Mouse (Mus musculus) gastrocnemius, postnatal 25 days (tissue): ENCODE data around the gene Lad1. TPM values are rescaled to one million over a fixed set of nuclear protein-coding genes. Genes with fewer than 3 reads are reported as not detected.
A peak's percentile ranks its signal among the peaks of the same experiment; 100 is the strongest.

ENCODE experiments used
- DNase-seq: peaks from one replicate; pipeline ENCODE4 v3.0.0; 2022
- total RNA-seq, 2 experiments: library from RNA; stranded (reverse); gene quantifications; 1 replicate in 1 of 2; 2 replicates in 1 of 2; pipeline ENCODE4 v1.2.3; 2021

Gene Lad1
- total RNA-seq, 2 experiments from 2014 or later = not detected

GRCm38 (mm10) chr1:135807546-135807945 is 10.9 kb upstream of the Lad1 start:
- no peak for DNase-seq

DNA sequence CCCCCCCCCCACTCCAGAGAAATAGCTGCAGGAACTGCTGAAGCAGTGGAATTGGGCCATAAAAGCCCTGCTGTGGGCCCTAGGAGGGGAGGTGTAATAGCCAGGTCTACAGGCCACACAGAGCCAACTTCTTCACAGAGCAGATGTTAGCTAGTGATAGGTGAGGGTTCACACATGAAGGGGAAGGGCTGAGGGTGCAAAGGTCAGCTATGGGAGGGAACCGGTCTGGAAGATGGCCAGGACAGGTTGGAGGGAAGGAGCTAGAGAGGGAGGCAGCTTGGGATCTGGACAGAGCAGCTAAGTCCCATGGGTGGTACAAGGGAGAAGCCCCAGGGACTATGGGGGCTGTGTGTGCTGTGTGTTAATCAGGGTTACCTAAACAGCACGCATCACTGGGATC is 8.2 kb upstream of the Lad1 start:
- no peak for DNase-seq

DNA sequence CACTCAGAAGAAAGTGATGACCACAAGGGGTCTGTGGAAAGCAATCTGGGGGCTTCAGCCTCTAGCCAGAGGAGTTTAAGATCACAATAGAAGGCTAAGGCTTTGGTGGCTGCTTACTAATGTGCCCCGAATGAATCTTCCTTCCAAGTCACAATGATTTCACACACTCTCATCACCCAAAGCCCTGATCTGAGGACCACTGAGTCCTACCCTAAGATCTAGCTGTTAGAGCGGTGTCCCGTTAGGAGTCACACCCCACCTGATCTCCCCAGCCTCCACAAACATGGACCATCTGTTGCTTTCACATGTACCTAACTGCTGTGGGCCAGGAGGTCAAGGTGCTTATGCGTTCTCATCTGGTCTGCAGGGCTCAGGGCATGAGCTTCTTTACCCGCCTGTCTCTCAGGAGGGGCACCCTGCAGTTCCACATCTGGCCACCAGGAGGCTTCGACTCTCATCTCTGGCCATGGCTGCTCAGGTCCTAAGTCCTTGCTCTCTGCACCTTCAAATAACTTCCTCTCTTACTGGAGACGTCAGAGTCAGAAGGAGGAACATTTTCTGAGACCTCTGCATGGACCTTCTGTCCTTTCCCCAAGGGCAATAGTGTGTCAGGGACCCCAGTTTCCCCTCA is 7.3 kb upstream of the Lad1 start:
- peak; percentile 59 for DNase-seq

DNA sequence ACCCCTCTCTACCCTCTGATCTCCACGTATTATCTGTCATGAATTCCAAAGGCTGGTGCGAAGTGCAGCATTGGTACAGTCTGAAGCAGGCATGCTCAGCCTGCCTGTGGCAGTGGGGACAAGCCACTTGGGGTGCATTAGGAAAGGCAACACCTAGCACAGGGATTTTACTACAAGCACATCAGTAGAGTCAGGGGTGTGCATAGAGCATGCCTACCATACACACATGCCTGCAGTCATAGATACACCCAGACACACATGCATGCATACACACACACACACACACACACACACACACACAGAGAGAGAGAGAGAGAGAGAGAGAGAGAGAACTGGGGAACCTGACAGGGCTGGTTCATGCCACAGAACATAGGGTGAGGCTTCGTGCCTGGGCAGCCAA is 6.2 kb upstream of the Lad1 start:
- DNase-seq = no peak

- DNase-seq = no peak
Observed at GRCm38 (mm10) chr1:135812618-135813017, 5.8 kb upstream of the Lad1 start.

GRCm38 (mm10) chr1:135813071-135813470 is 5.3 kb upstream of the Lad1 start:
- DNase-seq = no peak

DNA sequence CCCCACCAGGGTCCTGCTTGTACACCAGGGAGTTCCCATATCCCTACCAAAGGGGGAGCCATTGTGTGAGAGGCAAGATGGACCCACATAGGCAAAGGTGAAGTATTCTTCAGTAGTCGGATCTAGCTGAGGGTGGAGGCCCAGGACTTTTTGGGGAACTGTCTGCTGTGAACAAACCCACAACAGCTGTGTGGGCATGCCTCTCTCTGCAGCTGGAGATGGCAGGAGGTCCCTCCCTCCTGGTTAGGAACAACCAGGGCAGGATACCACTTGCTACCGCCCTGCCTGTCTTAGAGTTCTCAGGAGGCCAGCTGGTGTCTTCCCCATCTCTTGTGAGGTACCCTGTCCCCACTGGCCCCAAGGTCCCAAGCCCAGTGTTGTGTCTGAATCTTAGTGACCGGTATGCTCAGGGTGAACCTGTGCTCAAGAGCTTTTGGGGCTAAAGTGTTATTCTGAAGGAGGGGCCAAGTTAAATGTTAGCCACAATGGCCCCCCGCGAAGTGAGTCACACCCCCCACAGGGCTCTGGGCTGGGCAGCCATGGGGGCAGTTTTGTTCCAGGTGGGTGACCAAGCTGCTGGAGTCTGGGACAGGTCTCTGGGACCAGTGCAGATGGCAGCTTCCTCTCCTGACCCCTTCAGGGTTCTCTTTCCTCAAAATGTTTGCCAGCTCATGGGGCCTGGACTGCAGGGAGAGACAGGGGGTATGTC is 4.6 kb upstream of the Lad1 start:
- no peak for DNase-seq

DNA sequence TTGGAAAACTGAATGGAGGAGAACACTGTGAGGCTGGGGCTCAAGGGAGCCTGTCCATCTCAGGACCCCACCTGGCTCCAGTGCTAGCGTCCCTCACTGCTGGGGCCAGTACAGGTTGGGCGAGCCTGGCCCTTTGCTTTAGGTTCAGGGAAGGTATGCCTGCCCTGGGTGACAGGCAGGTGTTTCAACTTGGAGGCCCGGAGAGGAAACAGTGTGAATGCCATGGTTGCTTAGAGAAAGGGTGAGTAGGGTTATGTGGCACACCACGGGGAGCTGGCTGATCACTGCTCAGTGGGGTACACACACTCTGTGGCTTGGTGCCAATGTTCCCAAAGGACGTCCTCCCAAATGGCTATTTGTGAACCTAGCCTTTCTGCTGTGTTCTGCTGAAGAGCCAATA is 3.9 kb upstream of the Lad1 start:
- DNase-seq = no peak

DNA sequence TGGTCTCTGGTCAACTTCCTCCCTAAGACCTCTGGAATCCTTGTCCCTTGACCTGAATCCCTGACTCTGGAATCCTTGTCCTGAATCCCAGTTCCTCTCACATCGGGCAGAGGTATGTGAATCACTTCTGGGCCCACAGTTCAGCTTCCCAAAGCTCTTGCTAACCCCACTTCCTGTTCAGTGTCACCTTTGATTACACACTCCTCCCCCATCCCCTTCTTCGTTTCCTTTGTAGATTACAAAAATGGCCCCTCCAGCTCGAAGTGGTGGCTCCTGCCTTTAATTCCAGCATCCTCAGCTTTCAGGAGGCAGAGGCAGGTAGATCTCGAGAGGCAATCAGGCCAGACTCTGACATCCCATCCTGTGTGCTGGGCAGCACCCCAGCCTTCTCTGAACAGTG is 803 bp upstream of the Lad1 start:
- no peak for DNase-seq

- no peak for DNase-seq
Observed at GRCm38 (mm10) chr1:135820071-135820470, 1.7 kb downstream of the Lad1 start.

- DNase-seq = no peak
Observed at GRCm38 (mm10) chr1:135820736-135821364, 2.5 kb downstream of the Lad1 start.

GRCm38 (mm10) chr1:135821780-135822179 is 3.4 kb downstream of the Lad1 start:
- DNase-seq = no peak

GRCm38 (mm10) chr1:135828918-135829317 is 10.5 kb downstream of the Lad1 start:
- DNase-seq = no peak

GRCm38 (mm10) chr1:135834206-135834859 is 15.9 kb downstream of the Lad1 start:
- DNase-seq = no peak

GRCm38 (mm10) chr1:135834983-135835382 is 16.6 kb downstream of the Lad1 start:
- no peak for DNase-seq

DNA sequence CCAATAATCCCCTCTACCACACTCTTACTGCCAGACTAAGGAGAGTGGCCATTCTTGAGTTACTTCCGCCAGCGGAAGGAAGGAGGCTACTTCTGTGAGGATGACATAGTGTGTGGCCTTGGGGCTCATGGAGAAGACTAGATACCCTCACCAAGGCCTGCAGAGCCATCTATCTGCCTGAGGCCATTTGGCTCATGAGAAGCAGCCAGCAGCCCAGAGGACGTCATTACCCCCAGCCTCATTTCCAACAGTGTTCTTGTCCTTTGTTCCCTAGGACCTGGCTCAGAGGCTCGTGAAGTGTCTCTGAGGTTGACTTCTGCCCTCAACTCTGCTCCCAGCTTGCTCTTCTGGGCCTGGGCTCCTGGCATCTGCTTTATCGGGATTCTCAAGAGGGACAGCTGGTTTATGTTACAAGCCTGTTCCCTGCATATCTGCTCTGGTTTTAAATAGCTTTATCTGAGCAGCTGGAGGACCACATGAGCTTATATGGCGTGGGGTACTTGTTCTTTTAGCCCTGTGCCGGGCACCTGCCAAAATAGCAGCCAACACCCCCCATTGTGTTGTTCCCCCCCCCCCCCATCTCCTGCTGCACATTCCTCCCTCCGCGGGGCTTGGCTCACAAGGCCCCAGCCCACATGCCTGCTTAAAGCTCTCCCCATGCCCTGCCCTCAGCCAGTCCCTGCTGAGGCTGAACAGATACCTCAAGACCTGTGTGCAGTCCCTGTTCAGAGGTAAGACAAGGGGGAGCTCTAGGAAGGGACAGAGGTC is 17.5 kb downstream of the Lad1 start, which contains the start of gene Tnnt2:
Tnnt2 (plus strand) TSS at position 639 of the 768 bp plus-strand sequence.
- no peak for DNase-seq

GRCm38 (mm10) chr1:135838626-135839025 is 20.2 kb downstream of the Lad1 start:
- no peak for DNase-seq

GRCm38 (mm10) chr1:135839065-135839464 is 20.7 kb downstream of the Lad1 start:
- no peak for DNase-seq

DNA sequence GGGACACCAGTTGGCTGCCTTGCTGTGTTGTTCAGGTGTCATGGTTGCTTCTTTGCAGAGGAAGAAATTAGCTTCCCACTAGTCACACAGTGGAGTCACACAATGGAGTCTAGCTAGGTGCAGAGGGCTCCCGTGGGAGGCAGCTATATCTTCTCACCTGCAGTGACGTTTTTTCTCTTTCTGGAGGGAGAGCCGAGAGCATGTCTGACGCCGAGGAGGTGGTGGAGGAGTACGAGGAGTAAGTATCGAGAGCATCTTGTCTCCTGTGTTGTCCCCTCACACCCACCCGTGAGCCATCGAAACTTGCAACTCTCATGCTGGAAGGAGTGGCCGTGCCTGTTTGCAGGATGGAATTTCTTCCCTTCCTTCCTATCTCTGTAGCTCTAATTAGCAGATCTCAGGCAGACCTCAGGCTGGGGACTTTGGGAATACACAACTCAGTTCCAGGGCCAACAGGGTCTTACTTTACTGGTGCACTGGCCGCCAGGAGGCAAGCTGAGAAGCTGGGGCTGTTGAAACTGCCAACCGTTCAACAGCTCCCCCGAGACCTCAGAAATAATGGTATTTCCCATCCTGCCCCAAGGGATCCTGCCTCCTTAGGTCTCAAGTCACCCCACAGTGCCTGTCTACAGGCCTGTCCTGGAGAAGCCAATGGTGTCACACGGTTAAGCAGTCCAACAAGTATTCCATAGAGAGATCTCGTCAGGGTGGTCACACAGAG is 22.4 kb downstream of the Lad1 start:
- no peak for DNase-seq

- no peak for DNase-seq
Observed at GRCm38 (mm10) chr1:135843519-135844262, 25.3 kb downstream of the Lad1 start.

GRCm38 (mm10) chr1:135844481-135844880 is 26.1 kb downstream of the Lad1 start:
- DNase-seq = no peak
